Mouse (Mus musculus) heart, adult 2 months (tissue): ENCODE measurements around the gene Appbp2.

Experiments used
- CTCF ChIP-seq: fragments of 200-600 bp; IDR thresholded peaks from 2 replicates; pipeline ENCODE4 v1.8.1; 2022; ENCODE audit warnings: antibody characterized with exemption, mild to moderate bottlenecking, moderate library complexity
- POLR2A ChIP-seq: fragments of 200-500 bp; IDR thresholded peaks from 2 replicates; pipeline ENCODE4 v1.6.1; 2011; ENCODE audit warnings: mild to moderate bottlenecking, low read depth, low read length, control low read depth; ENCODE audit not compliant: insufficient read depth

DNA sequence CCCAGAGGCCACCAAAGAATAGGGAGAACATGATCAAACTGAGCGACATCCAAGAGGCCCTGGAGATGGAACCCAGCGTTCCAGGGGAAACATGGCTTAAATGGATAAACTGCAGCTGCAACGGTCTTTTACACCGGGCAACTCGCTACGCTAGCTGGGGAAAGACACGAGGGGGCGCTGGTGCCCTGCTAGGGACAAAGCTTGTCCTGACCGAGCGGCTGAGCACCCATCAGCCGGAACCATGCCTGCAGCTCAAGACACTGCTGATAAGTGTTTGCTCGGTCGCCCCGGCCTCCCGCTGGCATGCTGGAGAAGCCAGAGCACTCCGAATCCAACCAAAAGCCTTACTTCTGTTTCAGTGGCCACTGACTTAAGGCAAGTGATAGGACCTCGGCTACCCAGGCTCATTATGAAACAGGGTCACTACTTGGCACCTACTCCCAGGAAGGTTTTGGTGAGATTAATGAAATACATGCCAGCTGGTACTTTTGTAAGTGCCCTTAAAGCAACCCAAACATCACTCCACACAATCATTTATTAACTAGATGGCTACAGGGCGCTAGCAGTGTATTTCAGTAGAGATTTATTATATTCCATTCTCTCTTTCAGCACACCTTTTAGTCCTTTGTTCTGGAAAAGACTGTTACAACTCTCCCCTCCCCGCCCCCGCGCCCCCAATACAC, 64.7 kb downstream of the Appbp2 start, which contains the start of gene 1700125H20Rik:
- TF ChIP-seq POLR2A (no peak), CTCF (no peak; the same call in 1 of the 2 replicates)
